Mouse (Mus musculus) 3T3-L1 (cell line): ENCODE results near the gene Plcd3.

Experiments used
- DNase-seq: peaks from one replicate; pipeline ENCODE4 v3.0.0-alpha.2; 2015; ENCODE audit warnings: low read depth, low spot score

The Plcd3 gene

DNA sequence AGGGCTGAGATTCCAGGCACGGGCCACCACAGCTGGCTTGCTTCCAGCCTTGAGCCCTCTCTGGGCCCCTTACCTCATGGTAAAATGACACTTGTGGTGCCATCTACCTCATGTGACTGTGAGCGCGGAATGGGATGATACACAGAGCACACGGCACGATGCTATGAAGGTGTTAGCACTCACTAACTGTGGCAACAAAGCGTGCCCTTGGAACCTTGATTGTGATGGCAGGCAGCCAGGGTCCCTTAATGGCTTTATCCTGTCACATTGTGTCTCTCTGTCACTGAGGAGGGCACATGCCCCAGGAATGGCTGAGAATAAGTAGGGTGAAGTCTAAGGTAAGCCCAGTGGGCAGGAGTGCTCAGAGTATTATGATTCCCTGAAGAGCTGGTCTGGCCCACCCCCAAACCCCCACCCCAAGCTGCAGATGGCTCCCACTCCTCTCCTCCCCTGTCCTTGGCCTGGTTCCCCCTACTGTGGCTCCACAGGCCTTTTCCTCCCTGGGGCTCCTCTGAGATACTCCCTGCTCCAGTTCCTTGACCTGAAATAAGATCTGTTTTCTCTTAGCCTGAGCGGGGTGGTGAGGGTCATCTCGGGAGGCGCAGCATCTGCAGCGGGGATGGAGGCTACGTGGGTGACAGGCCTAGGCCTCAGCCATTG lies 2.8 kb downstream of the Plcd3 start:
- DNase-seq, result no peak

DNA sequence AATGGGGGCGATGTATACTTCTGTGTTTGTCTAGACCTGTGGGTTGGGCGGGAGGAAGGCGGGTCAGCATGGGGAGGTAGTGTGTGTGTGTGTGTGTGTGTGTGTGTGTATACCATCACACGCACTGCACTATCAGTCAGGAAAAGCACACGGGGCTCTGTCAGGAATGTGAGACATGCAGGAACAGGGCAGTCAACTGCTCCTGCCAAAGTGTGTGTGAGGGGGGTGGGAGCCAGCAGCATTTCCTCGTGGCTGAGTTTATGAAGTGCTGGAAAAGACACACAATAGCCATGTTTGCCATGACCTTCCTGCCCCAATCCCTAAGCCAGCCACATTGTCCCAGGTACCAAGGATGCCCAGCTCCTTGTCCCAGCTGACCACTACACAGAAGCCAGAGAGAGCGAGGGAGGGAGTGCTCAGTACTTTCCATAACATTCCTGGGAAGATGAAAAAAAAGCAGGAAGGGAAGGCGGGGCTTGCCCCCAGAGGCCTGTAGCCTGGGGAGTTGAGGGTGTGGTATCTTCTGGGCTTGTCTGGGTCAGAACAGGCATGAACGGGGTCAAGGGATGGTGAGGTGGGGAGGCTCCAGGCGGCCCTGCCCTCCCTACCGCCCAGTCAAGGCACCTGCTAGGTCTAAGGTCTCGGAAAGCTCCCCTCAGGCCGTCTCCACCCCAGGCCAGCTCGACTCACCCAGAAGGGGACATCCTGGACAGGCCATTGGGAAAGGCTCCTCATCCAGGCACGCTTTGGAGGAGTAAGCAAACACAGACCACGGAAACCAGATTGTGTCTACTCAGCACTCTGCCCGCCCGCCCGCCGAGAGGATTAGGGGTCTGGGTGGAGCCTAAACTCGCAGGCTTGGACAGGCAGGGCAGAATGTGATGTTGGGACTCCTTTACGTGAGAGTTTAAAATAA lies 4.2 kb downstream of the Plcd3 start:
- DNase-seq, result peak; percentile 70

DNA sequence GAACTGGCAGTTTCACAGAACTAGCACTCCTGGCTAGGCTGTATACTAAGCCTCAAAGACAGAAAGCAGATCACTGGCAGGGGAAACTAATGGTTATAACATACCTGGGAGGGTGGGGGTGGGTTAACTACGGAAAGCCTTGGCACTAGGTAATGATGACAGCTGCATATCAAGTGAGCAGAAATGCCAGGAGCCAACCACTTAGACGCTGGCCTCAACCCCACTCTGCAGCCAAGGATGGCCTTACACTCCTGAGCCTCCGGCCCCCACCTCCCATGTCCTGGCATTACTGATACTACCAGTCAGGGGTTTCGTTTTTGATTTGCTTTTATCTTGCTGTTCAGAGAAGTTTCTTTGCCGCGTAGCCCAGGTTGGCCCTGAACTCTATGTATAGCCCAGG lies 5.7 kb downstream of the Plcd3 start:
- no peak for DNase-seq

DNA sequence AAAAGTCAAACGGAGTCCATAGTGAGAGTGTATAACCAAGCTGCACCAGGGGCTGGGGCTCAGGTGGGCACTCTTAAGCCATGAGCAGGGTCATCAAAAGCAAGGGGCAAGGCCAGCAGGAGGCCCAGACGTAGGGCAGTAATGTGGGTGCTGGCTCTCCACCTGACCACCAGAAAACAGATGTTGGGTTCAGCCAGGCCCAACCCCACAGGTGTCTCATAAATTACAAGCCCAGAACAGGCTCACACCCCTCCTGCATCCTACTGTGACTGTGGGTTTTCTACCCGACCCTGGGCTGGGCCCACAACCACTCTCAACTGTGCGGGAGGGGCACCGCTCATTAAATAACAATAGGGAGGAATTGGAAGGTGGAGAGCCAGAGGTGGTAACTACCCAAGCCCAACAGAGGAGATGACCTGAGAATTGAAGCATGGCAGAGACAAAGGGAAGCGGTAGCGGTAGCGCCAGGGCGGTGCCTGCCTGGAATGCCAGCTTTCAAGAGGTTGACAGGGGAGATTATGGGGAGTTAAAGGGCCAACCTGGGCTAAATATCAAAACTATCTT lies 6.3 kb downstream of the Plcd3 start:
- no peak for DNase-seq

DNA sequence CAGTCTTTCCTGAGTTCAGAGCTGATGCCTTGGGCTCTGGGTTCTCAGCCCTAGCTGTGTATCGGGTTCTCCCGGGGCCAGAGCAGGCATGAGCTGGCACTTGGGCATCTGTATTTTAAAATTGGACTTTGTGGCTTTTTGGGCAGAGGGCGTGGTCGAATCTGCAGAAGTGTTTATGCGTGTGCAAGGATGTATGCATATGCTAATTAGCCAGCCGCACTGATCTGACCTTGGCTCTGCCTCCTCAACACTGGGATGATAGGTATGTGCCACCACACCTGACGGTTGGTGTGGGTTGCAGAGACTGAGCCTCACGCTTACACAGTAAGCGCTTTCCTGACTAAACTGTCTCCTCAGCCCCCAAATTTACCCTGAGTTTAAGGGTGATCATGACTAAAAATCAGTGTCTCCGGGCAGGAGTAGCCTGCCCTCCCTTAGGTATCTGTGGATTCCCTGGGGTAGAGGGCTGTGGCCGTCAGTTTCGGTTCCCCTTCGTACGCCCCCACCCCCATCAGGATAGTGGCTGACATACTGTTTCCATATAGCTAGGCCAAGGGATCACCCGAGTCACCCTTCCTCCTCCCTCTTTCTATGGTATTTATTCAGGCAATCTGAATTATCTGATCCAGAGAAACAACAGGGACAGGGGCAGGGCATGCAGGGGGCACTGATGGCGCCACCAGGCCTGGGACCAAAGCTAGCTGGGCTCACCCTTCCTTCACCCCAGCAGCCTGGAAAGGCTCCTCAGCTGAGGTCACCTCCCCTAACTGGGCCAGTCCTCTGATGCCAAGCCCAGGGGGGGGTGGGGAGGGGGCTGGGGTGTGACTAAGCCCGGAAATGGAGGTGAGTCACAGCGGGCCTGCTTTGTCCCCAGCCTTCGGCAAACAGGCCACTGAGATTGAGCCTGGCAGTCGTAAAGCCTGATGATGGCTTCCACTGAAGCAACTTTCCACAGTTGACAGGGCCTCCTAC lies 7.3 kb downstream of the Plcd3 start:
- DNase-seq, result peak; percentile 82

DNA sequence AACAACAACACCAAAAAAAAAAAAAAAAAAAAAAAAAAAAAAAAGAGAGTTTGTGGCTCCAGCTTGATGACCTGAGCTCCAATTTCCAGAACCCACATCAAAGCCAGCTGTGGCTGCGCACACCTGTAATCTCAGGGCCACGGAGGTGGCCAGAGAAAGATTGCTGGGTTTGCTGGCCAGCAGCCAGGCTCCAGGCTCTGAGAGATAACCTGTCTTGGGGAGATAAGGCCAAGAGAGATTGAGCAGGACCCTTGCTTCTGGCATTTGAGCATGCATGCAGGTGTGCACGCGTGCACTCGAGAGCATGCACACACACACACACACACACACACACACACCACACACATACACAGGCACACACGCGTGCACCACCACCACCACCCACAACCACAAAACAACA lies 8.2 kb downstream of the Plcd3 start:
- DNase-seq, result no peak

DNA sequence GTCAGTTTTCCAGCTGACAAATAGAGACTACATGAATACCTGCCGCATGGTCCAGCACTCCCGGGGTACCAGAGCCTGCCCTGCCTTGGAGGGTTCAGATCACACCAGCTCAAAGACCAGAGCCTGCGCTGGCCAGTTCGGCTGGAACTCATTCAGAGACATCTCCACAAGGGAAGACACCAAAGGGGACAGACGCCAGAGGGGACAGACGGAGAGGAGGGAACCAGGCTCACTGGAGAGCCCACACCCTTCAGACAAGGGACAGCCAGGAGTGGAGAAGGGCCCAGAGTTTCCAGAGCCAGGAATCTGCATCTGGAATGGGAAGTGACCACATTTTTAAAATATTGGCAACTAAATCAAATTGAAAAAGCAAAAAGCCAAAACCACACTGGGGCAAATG lies 19.8 kb downstream of the Plcd3 start:
- DNase-seq, result peak; percentile 25

DNA sequence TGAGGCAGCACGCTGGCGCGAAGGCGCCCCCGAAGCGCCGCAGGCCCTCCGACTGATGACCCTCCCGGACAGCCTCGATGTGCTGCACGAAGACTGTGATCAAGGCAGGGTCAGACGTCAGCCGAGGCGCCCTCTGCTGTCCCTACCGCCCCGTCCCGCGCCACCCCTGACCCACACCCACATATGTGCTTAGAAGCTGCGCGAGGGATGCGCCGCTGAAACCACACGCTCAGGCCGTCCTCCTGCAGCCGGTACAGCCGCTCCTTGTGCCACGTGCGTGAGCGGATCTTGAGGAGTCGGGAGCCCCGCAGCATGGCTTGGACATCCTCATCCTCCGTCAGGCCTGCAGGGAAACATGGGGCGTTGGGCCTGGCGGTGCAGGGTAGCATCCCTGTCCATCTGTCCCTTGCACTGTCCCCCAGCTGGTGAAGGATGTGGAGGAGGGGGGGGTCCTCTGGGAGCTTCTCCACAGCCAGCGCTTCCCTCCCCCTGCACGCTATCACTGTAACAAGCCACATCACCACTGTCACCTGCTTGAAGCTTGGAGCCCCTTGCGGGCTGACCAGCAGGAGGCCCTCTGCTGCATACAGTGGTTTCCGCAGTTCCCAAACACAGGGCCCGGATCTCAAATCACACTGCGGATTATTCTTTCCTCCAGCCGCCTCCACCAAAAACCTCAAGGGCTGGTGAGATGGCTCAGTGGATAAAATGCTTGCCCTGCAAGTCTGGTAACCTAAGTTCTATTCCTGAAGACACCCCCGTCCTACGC lies 21.0 kb downstream of the Plcd3 start:
- no peak for DNase-seq

DNA sequence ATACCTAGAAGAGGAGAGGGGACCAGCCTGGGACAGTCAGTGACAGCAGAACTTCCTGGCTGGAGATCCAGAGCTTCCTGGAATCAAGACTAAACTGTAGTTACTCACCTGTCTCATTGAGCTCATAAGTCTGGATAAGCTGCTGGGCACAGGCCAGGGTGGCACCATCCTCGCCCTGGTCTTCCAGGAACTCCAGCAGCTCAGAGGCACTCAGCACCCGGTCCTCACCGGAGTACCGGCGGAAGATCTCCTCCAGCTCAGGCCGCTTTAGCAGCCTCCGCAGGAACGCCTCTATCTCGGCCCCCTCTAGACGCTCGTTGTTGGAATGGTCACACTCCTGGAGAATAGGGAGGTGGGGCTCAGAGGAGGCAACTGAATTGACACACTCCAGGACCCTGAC lies 23.3 kb downstream of the Plcd3 start:
- DNase-seq, result no peak

DNA sequence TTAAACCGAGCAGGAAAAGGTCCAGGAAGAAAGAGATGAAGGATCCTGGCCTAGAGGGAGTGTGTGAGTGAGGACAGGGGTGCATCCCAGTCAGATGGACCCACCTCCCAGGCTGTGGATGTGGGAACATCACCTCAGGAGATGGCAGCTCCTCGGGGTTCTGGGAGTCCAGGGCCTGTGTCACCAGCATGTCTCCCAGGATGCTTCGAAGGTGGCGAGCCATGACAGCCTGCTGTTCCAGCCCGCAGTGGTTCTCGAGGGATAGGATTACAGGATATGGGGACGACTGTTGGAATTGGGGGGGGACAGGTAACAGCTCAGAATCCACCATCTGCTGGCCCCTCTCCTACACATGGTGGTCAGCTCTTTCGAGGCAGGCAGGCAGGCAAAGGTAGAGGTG lies 24.9 kb downstream of the Plcd3 start:
- no peak for DNase-seq

DNA sequence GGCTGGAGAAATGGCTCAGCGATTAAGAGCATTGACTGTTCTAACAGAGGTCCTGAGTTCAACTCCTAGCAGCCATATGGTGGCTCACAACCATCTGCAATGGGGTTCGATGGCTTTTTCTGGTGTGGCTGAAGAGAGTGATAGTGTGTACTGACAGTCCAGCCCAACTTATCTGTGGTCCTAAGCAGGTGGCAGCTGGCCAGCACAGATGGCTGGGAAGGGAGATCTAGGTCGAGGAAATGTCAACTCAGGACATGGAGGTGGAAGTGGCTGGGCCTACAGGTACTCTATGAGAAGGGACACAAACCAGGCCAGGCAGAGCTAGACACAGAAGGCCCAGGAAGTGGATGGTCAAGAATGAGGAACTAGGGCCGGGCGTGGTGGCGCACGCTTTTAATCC lies 25.4 kb downstream of the Plcd3 start:
- DNase-seq, result no peak

DNA sequence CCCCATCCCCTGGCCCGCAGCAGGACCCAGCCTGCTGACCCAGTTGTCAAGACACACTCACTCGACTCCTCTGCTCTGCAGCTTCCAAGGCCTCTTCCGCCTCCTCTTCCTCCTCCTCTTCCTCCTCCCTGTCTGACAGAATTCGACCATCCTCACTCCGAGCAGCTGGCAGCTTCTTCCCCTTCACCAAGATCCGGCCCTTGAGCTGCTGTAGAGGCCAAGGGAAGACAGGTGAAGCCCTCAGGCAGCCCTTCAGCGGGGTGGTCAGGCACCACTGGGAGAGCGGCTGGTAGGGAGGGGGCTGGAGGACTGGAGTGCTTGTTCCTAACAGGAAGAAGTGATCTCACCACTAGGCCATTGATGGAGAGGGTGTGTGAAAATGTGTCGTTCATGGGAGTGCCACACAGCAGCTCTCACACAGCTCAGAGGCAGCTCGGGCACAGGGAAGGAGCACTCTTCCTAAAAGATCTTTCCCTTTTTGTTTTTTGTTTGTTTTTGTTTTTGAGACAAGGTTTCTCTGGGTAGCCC lies 26.6 kb downstream of the Plcd3 start:
- DNase-seq, result no peak

DNA sequence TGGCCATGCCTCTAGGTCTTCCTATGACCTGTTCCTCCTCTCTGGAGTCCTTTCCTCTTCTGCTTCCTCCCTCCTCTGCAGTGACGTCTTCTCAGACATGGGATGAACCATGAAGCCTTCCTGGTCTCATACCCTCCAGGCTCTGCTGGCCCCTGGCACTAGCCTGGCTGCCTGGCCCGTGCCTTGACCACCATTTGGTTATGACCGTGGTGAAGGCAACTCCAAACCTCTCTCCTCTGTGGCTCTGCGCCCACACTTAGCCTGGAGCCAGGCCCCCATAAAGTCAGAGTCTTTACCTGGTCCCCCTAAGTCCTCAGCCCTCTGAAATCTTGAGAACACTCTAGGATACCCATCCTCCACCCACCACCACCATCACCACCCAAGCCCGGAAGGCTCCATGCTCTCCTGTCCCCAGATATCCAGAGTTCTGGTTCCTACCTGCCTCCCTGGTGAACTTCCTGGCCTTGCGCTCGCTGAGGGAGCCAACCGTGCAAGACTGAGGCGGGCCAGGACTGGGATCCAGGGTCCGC lies 27.3 kb downstream of the Plcd3 start:
- DNase-seq, result no peak

DNA sequence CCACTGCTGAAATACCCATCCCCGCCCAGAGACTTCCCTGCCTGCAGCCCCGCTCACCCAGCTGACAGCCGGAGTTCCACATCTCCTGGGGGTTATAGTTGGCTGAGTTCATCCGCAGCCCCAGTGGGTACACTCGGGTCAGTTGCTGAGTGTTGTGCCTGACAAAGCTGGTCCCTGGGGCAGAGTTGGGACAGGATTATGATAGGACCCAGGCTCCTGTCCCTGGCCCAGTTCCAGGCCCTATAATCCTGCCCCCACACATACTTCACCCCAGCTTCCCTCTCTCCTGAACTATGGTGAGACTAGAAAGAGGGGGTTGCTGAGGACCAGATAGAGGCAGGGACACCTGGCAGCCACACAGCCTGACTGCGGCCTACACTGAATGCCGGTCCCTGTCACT lies 27.8 kb downstream of the Plcd3 start:
- DNase-seq, result no peak

DNA sequence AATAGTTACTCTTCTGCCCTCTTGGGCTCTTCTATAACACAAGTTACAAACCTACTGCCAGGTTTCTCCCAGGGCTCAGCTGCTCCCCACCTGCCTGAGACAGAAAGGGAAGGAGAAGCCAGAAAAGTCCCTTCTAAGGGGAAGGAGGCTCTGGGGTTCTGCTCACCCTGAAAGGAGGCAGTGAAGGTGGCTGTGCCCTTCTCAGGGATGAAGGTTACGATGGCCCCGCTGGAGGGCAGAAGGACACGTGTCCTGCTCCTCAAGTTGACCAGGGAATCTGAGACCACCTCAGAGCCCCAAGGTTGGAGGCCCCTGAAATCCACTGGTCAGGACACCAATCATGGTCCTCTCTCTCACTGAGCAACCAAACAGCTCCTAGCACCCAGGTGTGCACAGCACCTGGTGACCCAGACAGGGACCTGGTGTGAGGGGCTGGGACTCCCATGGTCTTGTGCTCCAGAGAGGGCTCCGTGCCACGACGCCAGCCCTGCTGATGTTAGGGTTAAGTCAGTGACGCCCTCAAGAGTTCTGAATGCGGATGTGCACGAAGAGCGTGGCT lies 31.1 kb downstream of the Plcd3 start:
- DNase-seq, result no peak

DNA sequence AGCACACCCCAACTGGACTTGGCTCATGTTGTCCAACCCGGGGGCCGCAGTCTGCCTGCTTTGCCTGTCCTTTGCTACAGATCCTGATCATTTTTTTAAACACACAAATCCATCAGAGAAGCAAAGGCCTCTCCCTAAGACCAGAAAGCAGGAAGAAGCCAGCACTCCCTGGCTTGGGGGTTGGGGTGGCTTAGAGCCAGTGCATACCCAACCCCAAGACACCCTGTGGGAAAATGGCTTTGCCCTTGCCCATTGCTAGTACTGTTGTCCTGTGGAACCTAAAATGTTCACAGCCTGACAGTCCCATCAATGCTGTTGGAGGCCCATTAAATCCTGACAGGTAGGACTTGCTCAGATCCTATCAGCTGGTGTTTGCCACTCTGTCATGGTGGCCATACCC lies 31.7 kb downstream of the Plcd3 start:
- no peak for DNase-seq

DNA sequence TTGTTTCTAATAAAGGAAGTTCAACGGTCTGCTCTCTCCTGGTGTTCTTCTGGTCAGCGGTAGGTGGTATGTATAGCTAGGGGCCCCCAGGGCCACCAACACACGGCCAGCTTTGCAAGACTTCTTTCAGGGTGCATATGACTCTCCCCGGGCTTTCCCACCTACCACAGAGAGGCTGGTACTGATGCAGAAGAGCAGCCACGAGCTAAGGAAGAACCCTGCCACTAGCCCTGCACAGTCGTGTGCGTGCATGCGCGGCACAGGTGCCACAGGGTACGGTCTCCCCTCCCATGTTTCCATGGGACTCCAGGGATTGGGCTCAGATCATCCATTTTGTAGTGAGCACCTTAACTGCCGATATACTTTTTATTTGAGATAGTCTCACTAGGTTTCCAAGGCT lies 32.6 kb downstream of the Plcd3 start:
- DNase-seq, result no peak

DNA sequence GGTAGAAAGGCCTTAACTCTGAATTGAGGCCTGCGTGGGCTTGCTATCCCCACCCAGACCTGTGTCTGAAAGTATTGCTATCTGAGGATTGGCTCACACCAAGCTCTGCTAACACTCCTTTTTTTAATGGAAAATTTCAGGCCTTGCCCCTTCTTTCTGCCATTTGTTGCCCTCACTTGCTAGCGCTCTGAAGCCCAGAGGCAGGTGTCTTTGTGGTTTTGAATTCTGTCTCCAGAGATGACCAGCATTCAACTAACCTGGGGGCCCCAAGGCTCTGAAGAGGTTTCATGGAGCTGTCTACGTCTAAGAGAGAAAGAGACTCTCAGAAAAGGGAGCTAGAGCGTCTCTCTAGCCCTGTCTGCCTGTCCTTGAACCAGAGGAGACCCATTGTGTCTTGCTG lies 33.2 kb downstream of the Plcd3 start:
- DNase-seq, result no peak

DNA sequence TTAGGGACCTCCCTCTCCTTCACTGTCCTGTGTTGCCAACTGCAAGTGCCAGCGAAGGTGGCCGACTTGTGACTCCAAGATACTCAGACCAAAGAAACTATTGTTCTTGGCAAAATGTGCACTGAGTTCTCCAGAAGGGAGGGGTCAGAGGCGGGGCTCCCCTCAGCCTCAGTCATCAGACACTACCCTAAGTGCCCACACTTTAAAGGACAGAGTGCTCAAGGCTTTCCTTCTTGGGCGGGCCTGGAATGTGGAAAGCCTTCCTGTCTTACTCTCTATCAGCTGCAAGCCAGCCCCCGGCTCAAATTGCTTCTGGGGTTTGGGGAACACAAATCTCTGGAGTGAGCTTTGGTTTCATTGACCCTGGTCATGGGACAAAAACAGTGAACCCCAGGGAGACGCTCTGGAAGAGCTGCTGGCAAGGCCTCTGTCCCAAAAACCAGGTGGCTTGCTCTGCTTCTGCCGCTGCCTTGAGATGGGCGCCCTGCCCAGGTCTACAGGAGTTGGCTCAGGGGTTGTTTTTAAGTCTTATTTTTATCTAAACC lies 33.9 kb downstream of the Plcd3 start:
- DNase-seq, result peak; percentile 74

DNA sequence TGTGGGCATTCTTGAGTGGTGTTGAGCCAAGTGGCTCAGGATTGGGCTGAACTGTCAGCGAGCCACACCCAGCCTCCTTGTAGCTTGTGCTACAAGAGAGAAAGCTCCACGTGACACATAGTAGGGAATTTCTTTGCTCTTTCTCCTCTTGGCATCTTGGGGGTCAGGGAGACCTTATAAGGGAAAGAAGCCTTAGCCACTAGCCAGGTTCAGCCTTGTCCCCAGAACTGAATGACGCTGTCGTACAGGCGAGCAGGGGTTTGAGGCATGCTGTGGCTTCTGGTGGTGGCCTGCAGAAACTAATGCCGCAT lies 34.5 kb downstream of the Plcd3 start:
- no peak for DNase-seq
